Mouse (Mus musculus): Measurements from ENCODE around the gene H2al2b.
"Not testable (repeated sequence)": the region's sequence is repeated elsewhere in the genome, so short reads cannot be mapped to it uniquely, and the experiment has no call there.

Gene H2al2b

DNA sequence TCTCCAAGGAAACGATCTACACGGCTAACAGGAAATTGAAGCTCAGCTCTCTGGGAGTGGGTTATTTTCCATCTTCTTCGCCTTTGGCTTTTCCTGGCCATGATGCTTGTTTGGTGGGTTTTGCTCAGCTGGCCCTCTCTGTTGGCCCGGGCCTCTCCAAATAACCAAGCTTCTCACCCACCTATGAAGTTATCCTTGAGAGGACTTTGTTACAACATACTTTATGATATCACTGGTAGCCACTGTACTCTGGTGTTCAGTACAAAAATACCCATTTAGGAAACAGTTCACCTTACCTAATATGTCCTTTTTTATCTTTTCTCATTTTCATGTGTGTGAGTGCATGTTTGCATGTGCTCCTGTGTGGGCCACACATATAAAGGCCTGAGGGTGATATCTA is at the start of gene H2al2b:
Gene H2al2b (minus strand): TSS at position 101 of the 400 bp plus-strand sequence.
- DNase-seq (ENCODE audit: low read depth, low spot score) = not testable (repeated sequence)

Data from skeletal muscle tissue, adult 2 months (tissue).